Mouse (Mus musculus) intestine, embryonic 15.5 days (tissue): ENCODE measurements around the gene Pla2g5. TPM values are rescaled to one million over a fixed set of nuclear protein-coding genes. Genes with fewer than 3 reads are reported as not detected.
"Not testable (repeated sequence)": the region's sequence is repeated elsewhere in the genome, so short reads cannot be mapped to it uniquely, and the experiment has no call there.

ENCODE experiments used
- ATAC-seq: fragments of 200-750 bp; cut with Nextera tagmentation; 2 replicates; pipeline ENCODE4 v1.8.0; 2017; ENCODE audit warnings: moderate TSS enrichment, moderate library complexity
- H3K27ac ChIP-seq: fragments of 300-500 bp; sonication (generic); 2 replicates; pipeline ENCODE4 v1.5.1; 2015; ENCODE audit warnings: mild to moderate bottlenecking, inconsistent platforms
- H3K27me3 ChIP-seq: fragments of 300-500 bp; sonication (generic); replicated peaks from 2 replicates; pipeline ENCODE4 v1.6.1; 2015; ENCODE audit warnings: inconsistent platforms
- H3K36me3 ChIP-seq: fragments of 300-500 bp; sonication (generic); 2 replicates; pipeline ENCODE4 v1.6.1; 2015; ENCODE audit warnings: inconsistent platforms
- H3K4me1 ChIP-seq: fragments of 300-500 bp; sonication (generic); replicated peaks from 2 replicates; pipeline ENCODE4 v1.6.1; 2015; ENCODE audit warnings: inconsistent platforms
- H3K4me2 ChIP-seq: fragments of 300-500 bp; sonication (generic); replicated peaks from 2 replicates; pipeline ENCODE4 v1.6.1; 2015; ENCODE audit warnings: mild to moderate bottlenecking, inconsistent platforms
- H3K4me3 ChIP-seq: fragments of 300-500 bp; sonication (generic); replicated peaks from 2 replicates; pipeline ENCODE4 v1.5.1; 2015; ENCODE audit warnings: inconsistent platforms
- H3K9ac ChIP-seq: fragments of 300-500 bp; sonication (generic); 2 replicates; pipeline ENCODE4 v1.6.1; 2015; ENCODE audit warnings: inconsistent platforms
- H3K9me3 ChIP-seq: fragments of 300-500 bp; sonication (generic); 2 replicates; pipeline ENCODE4 v1.6.1; 2016; ENCODE audit warnings: inconsistent platforms
- WGBS: fragments of 180-500 bp; shearing (Covaris S2); methylation state at CpG from one replicate; pipeline ENCODE4 v1.1.7; 2015; 5-methylcytosine and 5-hydroxymethylcytosine counted together
- polyA plus RNA-seq: library from polyadenylated mRNA; unstranded; fragments of >200 nt; fragmentation: Nextera tagmentation; extraction: Ambion mirVana; gene quantifications from 2 replicates; pipeline ENCODE4 v1.2.1, GENCODE M21; 2015

The Pla2g5 gene
- polyA plus RNA-seq, result 0.15 and 0.29 TPM in 2 replicates

DNA sequence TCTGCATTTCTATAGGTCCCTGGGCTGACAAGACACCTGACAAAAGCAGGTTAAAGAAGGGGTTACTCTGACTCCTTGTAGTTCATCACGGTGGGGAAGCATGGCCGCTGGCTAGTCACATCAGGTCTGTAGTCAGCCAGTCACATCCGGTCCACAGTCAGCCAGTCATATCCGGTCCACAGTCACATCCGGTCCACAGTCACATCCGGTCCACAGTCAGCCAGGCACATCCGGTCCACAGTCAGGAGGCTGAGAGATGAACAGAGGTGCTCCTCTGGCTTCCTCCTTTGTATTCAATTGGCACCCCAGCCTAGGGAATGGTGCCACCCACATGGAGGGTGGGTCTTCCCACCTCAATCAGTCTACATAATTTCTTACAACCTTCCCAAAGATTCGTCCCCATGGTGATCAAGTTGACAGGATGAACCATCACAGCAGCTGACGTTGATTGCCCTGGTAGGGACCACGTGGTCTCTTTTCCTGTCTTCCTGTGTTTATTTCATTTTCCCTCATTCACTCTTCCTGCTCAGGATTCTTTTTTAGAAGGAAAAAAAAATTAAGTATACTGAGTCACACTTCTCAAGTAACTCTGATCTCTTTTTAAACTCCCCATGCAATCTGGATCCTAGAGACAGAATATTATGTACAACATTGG is at the start of gene Pla2g5:
Gene Pla2g5, minus strand, starts transcription at position 139 of the 655 bp plus-strand sequence.
- no peaks in the 10 kb centered on the region for H3K9me3 ChIP-seq
- 69% methylated on average over 10 of the region's 10 CpGs for WGBS
- no peak for ATAC-seq

DNA sequence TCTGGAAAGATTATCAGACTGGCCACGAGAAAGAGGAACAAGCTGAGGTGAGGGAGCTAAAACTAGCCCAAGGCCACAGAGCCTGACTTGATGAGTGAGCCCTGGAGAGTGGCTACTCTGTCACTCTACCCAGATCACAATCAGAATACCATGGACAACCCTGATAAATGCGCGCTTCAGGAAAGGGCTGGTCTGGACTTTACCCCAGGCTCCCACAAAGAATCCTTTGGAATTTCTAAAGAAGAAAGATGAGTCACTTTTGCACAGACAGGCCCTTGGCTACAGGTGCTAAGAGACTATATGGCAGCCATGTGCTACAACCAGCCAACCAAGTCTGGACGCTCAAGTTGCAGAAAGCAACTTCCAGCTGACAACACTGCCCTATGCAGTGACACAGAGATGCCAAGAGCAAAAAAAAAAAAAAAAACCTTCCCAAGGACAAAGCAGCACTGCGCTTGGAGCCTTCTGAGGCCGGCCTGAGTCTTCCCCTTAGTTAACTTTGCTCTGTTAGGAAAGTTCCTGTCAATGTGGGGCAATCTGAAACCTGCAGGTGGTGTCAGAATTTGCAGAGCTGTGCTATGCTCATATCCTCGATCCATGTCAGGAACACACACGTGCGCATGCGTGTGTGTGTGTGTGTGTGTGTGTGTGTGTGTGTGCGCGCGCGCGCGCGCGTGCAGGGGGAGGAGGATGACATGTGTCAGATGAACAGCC is 42.5 kb upstream of the Pla2g5 start:
- Histone ChIP-seq H3K4me1 (0 out of 2 replicates have a peak, but pooled peaks cover 5% of the 10 kb centered on the region), H3K9me3 (no peaks in the 10 kb centered on the region), H3K9ac (no peak overlapping the region), H3K36me3 (peaks cover 23% of the 10 kb centered on the region), H3K4me3 (no peak overlapping the region), H3K27me3 (no peaks in the 10 kb centered on the region), H3K27ac (peak overlapping the region; percentile 40; the same call in 1 of the 2 replicates), H3K4me2 (no peak overlapping the region)
- peak; percentile 70 for ATAC-seq
- 84% methylated on average over 18 of the region's 18 CpGs for WGBS

More for the DNA sequence above, at the start of gene Pla2g5:
- Histone ChIP-seq H3K4me2 (no peak within 1 kb of the TSS), H3K36me3 (no peaks in the 10 kb centered on the region), H3K27me3 (no peaks in the 10 kb centered on the region), H3K27ac (no peak within 1 kb of the TSS), H3K4me3 (no peak within 1 kb of the TSS), H3K4me1 (no peaks in the 10 kb centered on the region), H3K9ac (no peak within 1 kb of the TSS)

DNA sequence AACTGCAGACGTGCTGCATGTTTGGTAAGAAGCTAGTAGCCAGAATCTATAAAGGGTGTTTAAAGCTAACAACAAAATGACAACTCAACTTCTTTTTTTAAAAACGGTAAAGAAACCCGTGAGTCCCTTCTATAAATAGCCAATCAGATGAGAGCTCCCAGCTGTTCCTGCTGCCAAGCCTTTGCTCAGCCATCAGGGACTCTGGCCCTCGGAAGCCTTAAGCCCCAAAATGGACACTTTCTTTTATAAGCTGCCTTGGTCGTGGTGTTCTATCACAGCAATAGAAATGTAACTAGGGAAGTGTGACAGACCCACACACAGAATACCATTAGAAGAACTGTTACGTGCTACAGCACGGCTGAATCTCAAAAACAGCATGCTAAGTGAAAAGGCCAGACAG is 36.1 kb upstream of the Pla2g5 start:
- no peaks in the 10 kb centered on the region for H3K4me1 ChIP-seq
- H3K9me3 ChIP-seq, result no peaks in the 10 kb centered on the region
- H3K4me3 ChIP-seq, result no peak overlapping the region
- no peaks in the 10 kb centered on the region for H3K27me3 ChIP-seq
- no peak for ATAC-seq
- WGBS, result 62% methylated on average over 7 of the region's 7 CpGs
- H3K4me2 ChIP-seq, result no peak overlapping the region
- H3K36me3 ChIP-seq, result peaks cover 26% of the 10 kb centered on the region
- H3K27ac ChIP-seq, result no peak overlapping the region
- no peak overlapping the region for H3K9ac ChIP-seq

DNA sequence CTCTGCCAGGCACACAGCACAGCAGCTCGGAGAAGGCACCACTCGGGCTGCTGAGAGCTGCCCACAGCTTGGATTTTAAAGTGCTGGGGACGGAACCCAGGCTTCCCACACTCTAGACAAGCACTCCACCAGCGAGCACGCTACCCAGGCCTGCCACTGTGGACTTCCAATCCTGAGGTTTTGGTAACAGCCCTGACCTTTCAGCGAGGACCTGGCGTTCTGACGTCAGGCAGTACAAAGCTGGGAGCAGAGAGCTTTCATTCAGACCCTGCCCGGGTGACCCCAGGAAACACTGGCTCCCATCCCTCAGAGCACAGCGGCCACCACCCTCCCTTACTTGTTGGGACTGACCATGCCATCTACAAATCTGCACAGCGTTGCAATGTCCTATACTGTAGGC is 30.5 kb upstream of the Pla2g5 start:
- not testable (repeated sequence) for H3K9me3 ChIP-seq, H3K9ac ChIP-seq, H3K4me2 ChIP-seq, H3K27me3 ChIP-seq, H3K4me3 ChIP-seq, H3K27ac ChIP-seq, ATAC-seq, H3K4me1 ChIP-seq
- WGBS, result 91% methylated on average over 11 of the region's 11 CpGs
- peaks cover 17% of the 10 kb centered on the region for H3K36me3 ChIP-seq

DNA sequence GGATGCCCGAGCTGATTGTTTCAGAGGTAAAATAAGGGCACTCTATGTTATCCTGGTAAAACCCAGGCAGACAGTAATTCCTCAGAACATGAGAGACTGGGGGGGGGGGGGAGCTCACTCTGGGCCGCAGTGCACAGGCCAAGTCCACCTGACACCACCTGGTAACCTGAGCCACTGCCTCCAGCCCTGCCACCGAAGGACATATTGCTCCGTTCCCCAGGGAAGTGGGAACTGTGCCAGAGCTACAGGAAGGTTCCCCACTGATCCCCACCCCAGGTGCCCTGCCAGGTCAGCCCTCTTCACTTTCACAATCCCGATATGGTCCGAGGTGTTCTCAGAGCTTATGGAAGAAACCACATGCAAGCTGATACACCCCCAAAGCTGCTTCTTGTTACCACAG is 29.4 kb upstream of the Pla2g5 start:
- Histone ChIP-seq H3K36me3 (peaks cover 14% of the 10 kb centered on the region), H3K4me1 (no peaks in the 10 kb centered on the region), H3K9ac (no peak overlapping the region), H3K27ac (no peak overlapping the region), H3K27me3 (no peaks in the 10 kb centered on the region), H3K4me3 (no peak overlapping the region), H3K9me3 (no peaks in the 10 kb centered on the region), H3K4me2 (no peak overlapping the region)
- peak; percentile 58 for ATAC-seq
- 74% methylated on average over 6 of the region's 6 CpGs for WGBS

DNA sequence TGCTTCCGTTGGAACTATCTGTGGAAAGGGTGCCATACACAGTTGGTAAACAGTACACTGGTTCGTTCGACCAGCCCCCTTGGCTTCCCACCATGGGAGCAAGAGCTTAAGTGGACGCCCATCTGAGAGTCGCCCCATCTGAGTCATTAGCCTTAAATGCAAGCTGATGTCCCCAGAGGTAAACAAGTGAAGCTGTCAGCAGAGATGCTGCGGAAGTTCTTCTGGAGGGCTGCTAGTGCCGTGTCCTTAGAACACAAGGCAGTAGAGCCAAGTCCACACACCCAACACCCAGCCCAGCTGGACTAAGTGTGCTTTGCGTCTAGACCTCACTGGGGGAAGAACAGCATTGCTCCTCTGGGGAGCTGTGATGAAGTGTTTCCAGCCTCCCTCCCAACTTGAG is 26.4 kb upstream of the Pla2g5 start:
- no peaks in the 10 kb centered on the region for H3K4me1 ChIP-seq
- 66% methylated on average over 8 of the region's 8 CpGs for WGBS
- ATAC-seq, result no peak
- H3K9me3 ChIP-seq, result no peaks in the 10 kb centered on the region
- H3K27me3 ChIP-seq, result no peaks in the 10 kb centered on the region
- H3K36me3 ChIP-seq, result no peaks in the 10 kb centered on the region; the same call in 1 of the 2 replicates
- H3K4me2 ChIP-seq, result no peak overlapping the region
- no peak overlapping the region for H3K4me3 ChIP-seq
- H3K9ac ChIP-seq, result no peak overlapping the region
- no peak overlapping the region for H3K27ac ChIP-seq

DNA sequence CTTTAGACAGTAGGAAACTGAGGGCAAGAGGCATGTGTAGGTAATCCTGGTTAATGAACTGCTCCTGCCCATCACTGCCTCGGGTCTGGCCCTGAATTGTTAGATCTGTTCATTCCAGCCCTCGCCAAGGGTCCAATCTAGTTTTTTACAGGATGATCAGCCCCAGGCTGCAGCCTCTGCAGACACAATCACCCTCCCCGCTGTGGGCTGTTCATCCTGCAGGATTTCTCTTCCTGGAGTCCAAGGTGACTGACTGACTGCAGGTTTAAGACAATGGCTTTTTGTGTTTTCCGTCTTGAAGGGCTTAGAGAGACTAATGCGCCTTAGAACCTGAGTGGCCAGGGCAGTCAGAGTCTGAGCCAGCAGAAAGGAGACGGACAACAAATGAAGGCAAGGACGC is 25.9 kb upstream of the Pla2g5 start:
- H3K27ac ChIP-seq, result no peak overlapping the region
- no peaks in the 10 kb centered on the region for H3K9me3 ChIP-seq
- no peak overlapping the region for H3K9ac ChIP-seq
- H3K27me3 ChIP-seq, result no peaks in the 10 kb centered on the region
- 60% methylated on average over 7 of the region's 7 CpGs for WGBS
- H3K4me2 ChIP-seq, result no peak overlapping the region
- H3K4me1 ChIP-seq, result no peaks in the 10 kb centered on the region
- ATAC-seq, result no peak
- no peak overlapping the region for H3K4me3 ChIP-seq
- H3K36me3 ChIP-seq, result no peaks in the 10 kb centered on the region; the same call in 1 of the 2 replicates

DNA sequence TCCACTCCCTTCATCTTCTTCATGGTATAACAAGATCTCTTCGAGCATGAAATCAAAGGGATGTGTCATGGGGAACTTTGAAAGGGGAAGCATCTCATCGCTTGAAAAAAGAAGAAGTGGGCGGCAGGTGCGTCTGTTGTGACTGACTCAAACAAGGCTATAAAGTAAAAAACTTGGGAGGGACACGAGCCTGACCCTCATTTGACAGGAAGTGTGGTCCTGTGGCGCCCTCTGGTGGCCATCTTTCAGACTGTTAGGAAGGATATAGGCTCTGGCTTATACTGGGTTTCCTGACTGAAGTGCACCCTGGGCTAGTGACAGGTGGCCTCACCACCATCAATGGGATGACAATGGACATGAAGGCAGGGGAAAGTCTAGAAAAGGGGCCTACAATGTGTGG is 21.0 kb upstream of the Pla2g5 start:
- Histone ChIP-seq H3K9me3 (no peaks in the 10 kb centered on the region), H3K36me3 (no peaks in the 10 kb centered on the region), H3K4me2 (no peak overlapping the region), H3K27me3 (no peaks in the 10 kb centered on the region), H3K4me1 (0 out of 2 replicates have a peak, but pooled peaks cover 6% of the 10 kb centered on the region), H3K4me3 (no peak overlapping the region), H3K9ac (no peak overlapping the region), H3K27ac (no peak overlapping the region)
- WGBS, result 11% methylated on average over 6 of the region's 6 CpGs
- peak; percentile 54; the same call in 1 of the 2 replicates for ATAC-seq

DNA sequence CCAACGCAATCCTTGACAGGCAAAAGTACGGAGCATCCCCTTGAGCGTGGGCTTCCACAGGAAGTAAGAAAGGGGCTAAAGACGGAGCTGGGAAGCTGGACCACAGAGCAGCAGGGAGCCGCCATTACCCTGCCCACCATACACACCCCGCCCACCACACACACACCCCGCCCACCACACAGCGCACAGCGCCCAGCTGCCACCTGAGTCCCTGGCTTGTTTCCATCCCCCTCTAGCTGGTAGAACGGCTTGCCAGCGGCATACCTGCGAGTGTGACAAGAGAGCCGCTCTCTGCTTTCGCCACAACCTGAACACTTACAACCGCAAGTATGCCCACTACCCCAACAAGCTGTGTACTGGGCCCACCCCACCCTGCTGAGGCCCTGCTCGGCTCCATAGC is 18.9 kb upstream of the Pla2g5 start:
- Histone ChIP-seq H3K4me1 (0 out of 2 replicates have a peak, but pooled peaks cover 6% of the 10 kb centered on the region), H3K4me2 (peak overlapping the region; percentile 44), H3K9me3 (no peaks in the 10 kb centered on the region), H3K27ac (no peak overlapping the region), H3K9ac (no peak overlapping the region), H3K36me3 (no peaks in the 10 kb centered on the region), H3K4me3 (no peak overlapping the region), H3K27me3 (no peaks in the 10 kb centered on the region)
- no peak for ATAC-seq
- 13% methylated on average over 16 of the region's 16 CpGs for WGBS

DNA sequence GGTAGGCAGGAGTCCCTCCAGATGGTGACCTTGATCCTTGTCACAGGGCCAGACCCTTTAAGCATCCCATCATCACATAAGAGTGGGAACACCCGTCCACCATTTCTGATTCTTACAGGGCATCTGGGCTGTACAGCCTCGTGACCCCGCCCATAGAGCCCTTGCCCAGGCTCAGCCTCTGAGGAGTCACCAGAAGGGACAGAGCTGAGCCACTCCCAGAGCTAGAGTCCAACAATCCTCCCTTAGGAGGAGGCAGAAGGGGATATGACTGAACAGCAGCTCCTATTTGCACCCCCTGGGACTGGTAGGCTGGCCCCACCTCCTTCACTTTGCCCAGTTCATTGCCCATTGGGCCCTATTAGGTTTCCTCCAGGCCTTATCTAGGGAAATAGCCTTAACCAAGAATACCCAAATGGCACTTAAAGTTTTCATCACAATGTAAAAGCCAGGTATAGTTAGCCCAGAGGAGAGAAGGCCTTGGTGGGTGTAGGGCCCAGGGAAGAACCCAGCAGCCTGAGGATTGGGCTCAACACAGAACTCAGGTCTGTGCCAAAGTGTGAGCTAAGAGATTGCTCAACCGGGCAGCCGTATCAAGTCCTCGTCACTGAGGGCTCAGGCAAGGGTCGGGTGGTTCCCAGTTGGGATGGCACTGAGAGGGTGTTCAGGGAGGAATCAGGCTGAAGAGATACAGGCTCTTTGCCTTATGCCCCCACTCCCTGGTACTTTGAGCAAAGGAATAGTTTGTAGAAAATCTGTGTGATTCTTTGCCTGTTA is 17.7 kb upstream of the Pla2g5 start:
- H3K27me3 ChIP-seq, result no peaks in the 10 kb centered on the region
- H3K9ac ChIP-seq, result no peak overlapping the region
- WGBS, result 80% methylated on average over 7 of the region's 7 CpGs
- H3K4me1 ChIP-seq, result 0 out of 2 replicates have a peak, but pooled peaks cover 6% of the 10 kb centered on the region
- H3K4me3 ChIP-seq, result no peak overlapping the region
- H3K9me3 ChIP-seq, result no peaks in the 10 kb centered on the region
- no peaks in the 10 kb centered on the region for H3K36me3 ChIP-seq
- no peak overlapping the region for H3K4me2 ChIP-seq
- no peak overlapping the region for H3K27ac ChIP-seq
- ATAC-seq, result peak; percentile 31; the same call in 1 of the 2 replicates

DNA sequence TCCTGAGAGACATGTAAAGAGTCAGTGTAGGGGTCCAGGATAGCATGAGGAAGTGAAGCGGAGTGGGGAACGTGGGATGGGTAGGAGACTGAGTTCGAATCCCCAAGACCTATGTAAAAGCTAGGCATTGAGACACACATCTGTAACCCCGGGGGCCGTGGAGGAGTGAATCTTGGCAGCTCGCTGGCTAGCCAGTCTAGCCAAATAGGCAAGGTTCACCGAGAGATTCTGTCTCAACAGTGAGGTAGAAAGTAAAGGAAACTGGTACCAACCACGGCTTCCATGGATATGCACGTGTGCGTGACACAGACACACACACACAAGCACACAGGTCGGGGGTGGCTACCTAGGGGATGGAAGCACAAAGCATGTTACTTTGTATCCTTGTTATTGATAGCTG is 16.5 kb upstream of the Pla2g5 start:
- H3K4me1 ChIP-seq, result 0 out of 2 replicates have a peak, but pooled peaks cover 6% of the 10 kb centered on the region
- ATAC-seq, result no peak
- H3K36me3 ChIP-seq, result no peaks in the 10 kb centered on the region
- 87% methylated on average over 11 of the region's 11 CpGs for WGBS
- H3K4me2 ChIP-seq, result no peak overlapping the region
- H3K27ac ChIP-seq, result no peak overlapping the region
- no peak overlapping the region for H3K4me3 ChIP-seq
- H3K9me3 ChIP-seq, result no peaks in the 10 kb centered on the region
- no peaks in the 10 kb centered on the region for H3K27me3 ChIP-seq
- H3K9ac ChIP-seq, result no peak overlapping the region

DNA sequence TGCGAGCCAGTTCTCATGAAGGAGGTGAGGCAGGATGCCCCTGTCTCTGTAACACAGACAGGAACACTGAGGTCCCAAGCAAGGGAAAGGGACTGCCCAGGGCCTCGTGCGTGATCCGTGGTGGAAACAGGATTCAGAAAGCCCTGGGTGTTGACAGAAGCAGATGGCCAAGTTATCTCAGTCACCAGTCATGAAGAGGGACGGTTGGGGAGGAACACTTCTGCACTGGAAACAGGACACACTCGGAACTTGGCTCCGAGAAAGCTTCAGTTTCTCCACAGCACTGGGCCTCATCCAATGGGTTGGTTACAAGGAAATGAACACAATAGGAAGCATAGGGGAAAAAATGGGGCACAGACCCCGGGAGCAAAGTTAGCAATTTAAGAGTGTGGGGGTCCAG is 15.5 kb upstream of the Pla2g5 start:
- Histone ChIP-seq H3K9ac (no peak overlapping the region), H3K9me3 (no peaks in the 10 kb centered on the region), H3K27me3 (no peaks in the 10 kb centered on the region), H3K4me3 (no peak overlapping the region), H3K36me3 (no peaks in the 10 kb centered on the region), H3K27ac (no peak overlapping the region), H3K4me2 (no peak overlapping the region), H3K4me1 (0 out of 2 replicates have a peak, but pooled peaks cover 6% of the 10 kb centered on the region)
- no peak for ATAC-seq
- WGBS, result 51% methylated on average over 8 of the region's 8 CpGs
